Mouse (Mus musculus): Measurements from ENCODE around the gene Pde6g. TPM values are rescaled to one million over a fixed set of nuclear protein-coding genes. Genes with fewer than 3 reads are reported as not detected.
"Not testable (repeated sequence)": the region's sequence is repeated elsewhere in the genome, so short reads cannot be mapped to it uniquely, and the experiment has no call there.

The Pde6g gene
- total RNA-seq, 2 experiments from 2014 or later = 0.20 to 0.41 TPM

DNA sequence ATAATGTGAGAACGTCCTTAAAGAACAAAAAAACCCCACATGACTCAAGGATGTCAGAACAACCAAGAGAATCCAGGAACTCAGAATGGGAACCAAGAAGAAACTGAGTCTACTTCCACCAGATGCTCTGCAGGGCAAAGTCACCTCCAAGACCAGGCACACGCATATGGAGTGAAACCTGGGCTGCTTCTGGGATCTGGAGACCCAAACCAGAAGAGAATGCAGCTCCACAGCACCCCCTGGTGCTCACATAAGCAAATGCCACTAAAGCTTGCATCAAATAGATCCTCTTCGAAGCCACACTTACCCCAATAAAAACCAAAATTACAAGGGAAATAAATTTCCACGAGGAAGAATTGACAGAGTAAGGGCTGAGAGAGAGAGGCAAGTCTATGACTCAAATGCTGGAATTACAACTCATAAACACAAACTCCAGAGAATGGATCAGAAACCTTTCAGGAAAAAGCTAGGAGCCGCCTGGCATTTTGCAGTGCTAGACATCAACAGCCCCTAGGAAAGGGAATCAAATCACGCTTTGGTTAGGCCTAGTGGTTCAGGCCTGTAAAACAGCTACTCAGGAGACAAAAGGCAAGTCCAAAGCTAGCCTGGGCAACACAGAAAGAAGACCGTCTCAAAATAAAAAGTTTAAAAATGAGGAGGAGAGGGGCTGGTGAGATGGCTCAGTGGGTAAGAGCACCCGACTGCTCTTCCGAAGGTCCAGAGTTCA, 29.6 kb downstream of the Pde6g start:
- DNase-seq (ENCODE audit: low spot score in 2 of 2) = peak; percentile 70 to 73

DNA sequence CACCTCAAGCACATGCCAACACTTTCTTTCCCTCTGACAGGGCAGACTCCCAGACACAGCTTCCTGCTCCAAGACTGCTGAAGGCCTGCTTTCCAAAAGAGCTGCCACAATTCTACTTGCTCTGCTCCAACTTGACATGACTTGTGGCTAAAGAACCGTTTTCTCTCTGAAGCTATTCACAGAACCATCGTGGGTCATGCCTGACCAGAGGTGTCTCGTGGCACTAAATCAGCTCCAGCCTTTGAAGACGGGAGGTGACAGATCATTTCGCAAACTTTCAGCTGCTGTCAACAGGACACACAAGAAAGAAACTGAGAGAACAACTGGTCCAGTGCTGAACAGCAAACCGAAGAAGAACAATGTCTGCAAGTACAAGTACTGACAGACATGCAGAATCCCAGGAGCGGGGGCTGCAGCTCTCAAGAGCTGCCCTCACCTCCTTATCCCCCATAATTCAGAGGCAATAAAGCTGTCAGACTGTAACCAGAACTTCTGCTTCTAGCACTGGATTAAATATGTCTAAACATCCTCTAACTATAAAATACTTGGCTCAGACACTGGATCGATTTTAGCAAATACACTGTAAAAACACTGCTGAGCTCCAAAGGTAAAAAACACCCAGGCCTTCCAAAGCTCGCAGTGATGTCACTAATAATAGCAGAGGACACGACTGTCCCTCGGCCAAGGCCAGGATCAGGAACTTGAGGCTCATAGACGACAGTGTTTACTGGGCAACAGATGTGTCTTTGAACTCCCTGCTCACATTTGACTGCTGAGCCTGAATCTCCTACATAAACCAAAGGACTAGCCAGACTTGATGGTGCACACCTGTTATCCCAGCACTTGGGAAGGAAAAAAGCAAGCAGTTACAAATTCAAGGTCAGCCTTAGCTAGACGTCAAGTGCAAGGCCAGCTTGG, 30.4 kb downstream of the Pde6g start:
- DNase-seq (ENCODE audit: low spot score in 2 of 2) = no peak

DNA sequence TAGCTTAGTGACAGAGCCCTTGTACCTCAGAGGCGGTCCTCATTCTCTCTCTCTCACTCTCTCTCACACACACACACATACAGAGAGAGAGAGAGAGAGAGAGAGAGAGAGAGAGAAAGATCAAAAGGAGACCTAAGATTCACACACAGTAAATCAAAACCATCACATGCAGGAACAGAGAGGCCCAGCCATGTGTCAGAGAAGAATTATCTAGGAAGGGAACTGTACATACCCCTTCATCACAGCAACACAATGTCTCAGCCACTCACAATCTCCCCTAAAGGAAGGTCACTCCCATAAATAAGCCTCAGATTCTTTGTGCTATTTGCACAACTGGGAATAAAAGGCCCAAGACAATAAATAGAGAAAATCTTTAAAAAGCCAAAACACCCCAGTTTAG, 34.7 kb downstream of the Pde6g start:
- no peak for DNase-seq (ENCODE audit: low spot score in 2 of 2)

DNA sequence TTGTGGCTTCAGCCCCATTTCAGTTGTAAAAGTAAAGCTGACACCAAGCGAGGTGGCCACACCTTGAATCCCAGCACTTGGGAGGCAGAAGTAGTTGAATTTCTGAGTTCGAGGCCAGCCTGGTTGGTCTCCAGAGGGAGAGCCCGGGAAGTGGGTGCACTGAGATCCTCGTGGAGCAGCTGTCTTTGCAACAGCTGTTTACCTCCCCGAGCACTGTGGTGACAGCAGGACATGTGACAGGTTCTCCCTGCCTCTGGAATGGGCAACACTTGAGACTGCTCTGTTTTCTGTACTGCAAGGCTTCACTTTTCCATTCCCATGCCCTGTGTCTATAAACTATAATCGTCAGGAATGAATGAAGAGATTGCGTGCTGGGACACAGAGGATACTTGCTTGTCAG, 35.4 kb downstream of the Pde6g start:
- DNase-seq (ENCODE audit: low spot score in 2 of 2) = no peak

DNA sequence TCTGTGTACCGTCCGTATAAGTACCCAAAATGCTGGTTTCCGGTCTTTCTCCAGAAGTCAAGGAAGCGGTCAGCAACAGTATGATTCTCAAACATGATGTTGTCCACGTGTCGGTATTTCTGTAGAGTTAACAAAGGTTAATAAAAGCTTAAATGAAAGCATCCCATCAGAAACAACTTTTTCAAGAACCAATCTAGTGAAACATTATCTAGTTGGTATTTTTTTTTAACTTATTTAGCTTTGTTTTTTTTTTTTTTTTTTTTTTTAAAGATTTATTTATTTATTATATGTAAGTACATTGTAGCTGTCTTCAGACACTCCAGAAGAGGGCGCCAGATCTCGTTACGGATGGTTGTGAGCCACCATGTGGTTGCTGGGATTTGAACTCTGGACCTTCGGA, 39.7 kb downstream of the Pde6g start:
- DNase-seq (ENCODE audit: low spot score in 2 of 2) = not testable (repeated sequence)

DNA sequence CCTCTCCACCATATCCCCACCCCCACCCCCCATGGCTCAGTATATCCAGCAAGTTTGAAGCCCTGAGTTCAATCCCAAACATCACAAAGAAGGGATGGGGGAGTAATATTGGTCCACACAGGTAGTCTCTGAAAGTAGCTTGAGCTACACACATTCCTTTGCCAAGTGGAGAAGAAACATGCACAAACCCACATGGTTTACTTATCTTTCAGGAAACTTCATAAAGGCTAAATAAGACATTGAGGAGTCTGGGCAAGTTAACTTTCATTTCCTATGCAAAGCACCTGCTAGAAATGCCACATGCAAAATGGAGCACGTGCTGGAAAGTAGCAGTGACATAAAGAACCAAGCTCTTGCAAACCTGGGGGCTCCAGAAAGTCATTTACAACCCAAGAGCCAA, 46.9 kb downstream of the Pde6g start:
- DNase-seq (ENCODE audit: low spot score in 2 of 2) = no peak

DNA sequence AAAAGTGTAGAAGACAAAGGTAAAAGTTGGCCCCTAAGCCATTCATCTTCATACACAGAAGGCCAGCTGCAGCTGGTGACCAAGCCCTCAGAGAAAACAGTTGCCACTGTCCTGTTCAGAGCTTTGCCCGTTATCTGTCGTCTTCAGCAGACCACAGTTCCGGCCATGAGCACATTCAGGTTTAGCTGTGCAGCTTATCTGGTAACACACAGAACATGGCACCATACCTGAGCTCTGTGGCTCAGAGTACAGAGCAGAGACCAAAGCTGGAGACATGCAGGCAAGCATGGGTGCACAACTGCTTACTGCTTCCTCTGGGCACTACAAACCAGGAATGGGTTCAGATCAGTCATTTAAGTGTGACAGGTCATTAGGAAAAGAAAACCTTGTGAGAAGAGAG, 47.4 kb downstream of the Pde6g start:
- no peak for DNase-seq (ENCODE audit: low spot score in 2 of 2)

DNA sequence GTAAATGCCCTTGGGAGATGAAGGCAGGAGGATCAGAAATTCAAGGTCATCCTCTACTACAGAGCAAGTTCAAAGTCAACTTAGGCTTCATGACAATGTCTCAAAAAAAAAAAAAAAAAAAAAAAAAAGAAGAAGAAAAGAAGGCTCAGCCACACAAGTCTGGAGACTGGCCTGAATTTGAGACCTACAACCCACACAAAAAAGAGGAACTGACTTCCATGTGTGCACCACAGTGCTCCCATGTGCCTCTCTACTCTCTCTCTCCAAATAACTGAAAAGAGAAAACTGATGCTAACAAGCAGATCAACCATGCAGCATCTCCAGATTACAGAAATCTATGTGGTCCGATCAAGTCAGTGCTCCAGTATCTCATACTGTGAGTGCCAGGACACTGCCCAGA, 48.5 kb downstream of the Pde6g start:
- no peak for DNase-seq (ENCODE audit: low spot score in 2 of 2)

DNA sequence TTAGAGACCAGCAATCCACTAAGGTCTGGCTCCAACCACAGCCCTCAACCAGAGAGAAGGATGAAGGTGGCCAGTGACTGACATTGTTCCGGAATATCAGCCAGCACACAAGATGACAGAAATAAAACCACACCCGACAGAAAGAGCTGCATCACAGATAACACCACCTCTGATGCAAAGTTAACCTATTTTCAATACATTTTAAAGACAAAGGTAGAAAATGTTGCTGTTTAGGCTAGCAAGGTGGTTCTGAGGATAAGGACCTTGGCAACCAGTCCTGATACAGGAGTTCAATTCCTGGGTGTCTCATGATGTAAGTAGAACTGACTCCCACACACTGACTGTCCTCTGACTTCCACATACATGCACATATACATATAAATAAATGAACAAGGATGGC, 54.0 kb downstream of the Pde6g start:
- no peak for DNase-seq (ENCODE audit: low spot score in 2 of 2)

Other genes starting within 250 kb of the Pde6g start
- gene Bahcc1, start 220.6 kb downstream of the Pde6g start, total RNA-seq (2021) = 10 to 100 TPM; 21.9 to 26.0 TPM
- gene Actg1, start 105.0 kb downstream of the Pde6g start, total RNA-seq (2021) = 1,000 to 10,000 TPM; 2,523 to 2,576 TPM
- not detected for gene Fscn2, start 92.0 kb downstream of the Pde6g start, total RNA-seq (2021)
- gene Faap100, start 74.7 kb downstream of the Pde6g start, total RNA-seq (2021) = 10 to 100 TPM; 58.8 to 62.0 TPM
- gene Nploc4, start 15.8 kb downstream of the Pde6g start, total RNA-seq (2021) = 10 to 100 TPM; 71.2 to 71.4 TPM
- 10 to 100 TPM in 1 of 2 experiments, not detected in 1; 12.5 TPM for gene Tspan10, start 10.9 kb downstream of the Pde6g start, total RNA-seq (2021)
- gene Oxld1, start 4.6 kb upstream of the Pde6g start, total RNA-seq (2021) = 10 to 100 TPM; 10.4 to 10.5 TPM
- gene Ccdc137, start 4.6 kb upstream of the Pde6g start, total RNA-seq (2021) = 10 to 100 TPM; 26.5 to 27.8 TPM
- 10 to 100 TPM; 57.9 to 61.5 TPM for gene Arl16, start 14.1 kb upstream of the Pde6g start, total RNA-seq (2021)
- 10 to 100 TPM; 76.4 to 82.3 TPM for gene Mrpl12, start 31.1 kb upstream of the Pde6g start, total RNA-seq (2021)
- gene Slc25a10, start 38.3 kb upstream of the Pde6g start, total RNA-seq (2021) = 10 to 100 TPM; 24.5 to 25.8 TPM
- gene Gcgr, start 77.2 kb upstream of the Pde6g start, total RNA-seq (2021) = under 1 TPM in 1 of 2 experiments, not detected in 1; 0.18 TPM
- 100 to 1,000 TPM in 1 of 2 experiments, 10 to 100 TPM in 1; 95.4 to 107 TPM for gene Mcrip1, start 96.2 kb upstream of the Pde6g start, total RNA-seq (2021)
- not detected for gene Ppp1r27, start 97.6 kb upstream of the Pde6g start, total RNA-seq (2021)
- 100 to 1,000 TPM; 153 to 161 TPM for gene P4hb, start 119.8 kb upstream of the Pde6g start, total RNA-seq (2021)
- gene Arhgdia, start 128.1 kb upstream of the Pde6g start, total RNA-seq (2021) = 100 to 1,000 TPM; 344 to 379 TPM
- gene Alyref, start 144.9 kb upstream of the Pde6g start, total RNA-seq (2021) = 10 to 100 TPM; 79.8 to 91.3 TPM
- 100 to 1,000 TPM in 1 of 2 experiments, 10 to 100 TPM in 1; 93.5 to 107 TPM for gene Anapc11, start 144.9 kb upstream of the Pde6g start, total RNA-seq (2021)
- 1 to 10 TPM; 2.2 to 2.4 TPM for gene Npb, start 155.0 kb upstream of the Pde6g start, total RNA-seq (2021)
- 100 to 1,000 TPM; 132 to 145 TPM for gene Pcyt2, start 164.4 kb upstream of the Pde6g start, total RNA-seq (2021)
- gene Sirt7, start 171.7 kb upstream of the Pde6g start, total RNA-seq (2021) = 10 to 100 TPM; 33.5 to 39.7 TPM
- gene Mafg, start 180.1 kb upstream of the Pde6g start, total RNA-seq (2021) = 10 to 100 TPM; 79.3 to 86.7 TPM
- 1 to 10 TPM; 3.5 to 5.3 TPM for gene Pycr1, start 190.3 kb upstream of the Pde6g start, total RNA-seq (2021)
- 1 to 10 TPM; 1.1 to 2.1 TPM for gene Myadml2, start 194.7 kb upstream of the Pde6g start, total RNA-seq (2021)
- 1 to 10 TPM; 5.8 to 7.4 TPM for gene Notum, start 207.7 kb upstream of the Pde6g start, total RNA-seq (2021)
- gene Aspscr1, start 219.5 kb upstream of the Pde6g start, total RNA-seq (2021) = 10 to 100 TPM; 55.5 to 62.5 TPM